Mouse (Mus musculus) urinary bladder, postnatal 4 days (tissue): Measurements from ENCODE around the gene Vmn1r181.
"Not testable (repeated sequence)": the region's sequence is repeated elsewhere in the genome, so short reads cannot be mapped to it uniquely, and the experiment has no call there.

ENCODE experiments used
- DNase-seq, 2 experiments: peaks; one replicate each; pipeline ENCODE4 v3.0.0; 2021 to 2022; ENCODE audit warnings: low spot score in 2 of 2

The Vmn1r181 gene

DNA sequence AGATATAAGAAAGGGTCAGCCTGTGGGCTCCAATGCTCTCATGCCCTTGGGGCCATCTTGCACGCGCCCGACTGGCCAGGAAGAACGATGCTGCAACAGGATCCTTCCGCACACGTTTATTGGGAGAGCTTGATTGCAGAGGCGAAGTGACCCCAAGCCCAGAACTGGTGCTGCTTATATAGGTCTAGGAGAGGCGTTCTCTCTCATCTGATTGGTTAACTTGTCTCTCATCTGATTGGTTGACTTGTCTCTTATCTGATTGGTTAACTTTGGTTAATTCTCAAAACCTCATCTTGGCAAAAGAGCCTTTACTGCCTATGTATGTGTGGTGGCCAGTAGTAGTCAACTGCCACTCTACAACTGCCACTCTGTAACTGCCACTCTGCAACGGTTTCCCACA is at the start of gene Vmn1r181:
Vmn1r181 (plus strand) TSS at position 301 of the 400 bp plus-strand sequence.
- DNase-seq: not testable (repeated sequence)

- no peak for DNase-seq
Measured at GRCm38 (mm10) chr7:23926678-23927077, 47.7 kb upstream of the Vmn1r181 start, which contains the start of gene Vmn1r179. Gene Vmn1r179, plus strand, starts transcription at chr7:23926978.

DNA sequence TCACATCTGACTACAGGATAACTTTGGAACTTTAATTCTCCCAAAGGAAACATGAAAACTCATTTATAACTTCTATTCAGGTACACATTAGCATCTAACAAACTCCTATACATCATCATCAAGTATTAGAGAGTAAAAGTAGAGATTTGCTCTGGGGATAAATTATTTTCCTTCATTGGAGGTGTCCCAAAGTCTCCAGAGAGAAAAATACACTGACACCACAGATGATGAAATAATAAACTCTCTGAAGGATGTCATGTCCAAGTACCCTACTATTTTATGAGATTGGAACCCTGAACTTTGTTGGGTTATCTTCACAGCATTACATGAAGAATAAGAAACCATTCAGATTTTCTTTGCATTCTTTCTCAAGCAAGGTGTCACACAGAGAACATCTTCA is 24.1 kb upstream of the Vmn1r181 start, which contains the start of gene Vmn1r180:
Vmn1r180 (plus strand) TSS at position 301 of the 400 bp plus-strand sequence.
- DNase-seq: no peak

GRCm38 (mm10) chr7:23968044-23968443 is 6.4 kb upstream of the Vmn1r181 start:
- not testable (repeated sequence) for DNase-seq

DNA sequence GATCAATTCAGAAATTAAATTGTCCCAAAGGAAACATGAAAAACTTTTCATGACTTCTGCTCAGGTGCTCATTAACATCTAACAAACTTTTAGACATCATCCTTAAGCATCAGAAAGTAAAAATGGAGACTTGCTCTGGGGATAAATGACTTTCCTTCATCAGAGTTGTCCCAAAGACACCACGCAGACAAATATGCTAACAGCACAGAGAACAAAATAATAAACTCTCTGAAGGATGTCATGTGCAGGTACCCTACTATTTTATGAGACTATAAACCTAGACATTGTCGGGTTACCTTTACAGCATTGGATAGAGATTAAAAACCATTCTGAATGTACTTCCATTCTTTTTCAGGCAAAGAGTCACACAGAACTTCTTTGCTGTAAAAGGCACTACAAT is 27.0 kb downstream of the Vmn1r181 start, which contains the start of gene V1rd19:
V1rd19 (plus strand) TSS at position 301 of the 400 bp plus-strand sequence.
- DNase-seq: no peak
